Mouse (Mus musculus) left cerebral cortex, adult 8-10 months (tissue): Measurements from ENCODE around the gene Gm3880. TPM values are rescaled to one million over a fixed set of nuclear protein-coding genes. Genes with fewer than 3 reads are reported as not detected.
A peak's percentile ranks its signal among the peaks of the same experiment; 100 is the strongest.
"Not testable (repeated sequence)": the region's sequence is repeated elsewhere in the genome, so short reads cannot be mapped to it uniquely, and the experiment has no call there.

ENCODE experiments used
- DNase-seq, 2 experiments: peaks; one replicate each; pipeline ENCODE4 v3.0.0; 2022; ENCODE audit warnings: low spot score in 2 of 2
- total RNA-seq, 4 experiments: library from RNA; stranded (reverse); gene quantifications; 2 replicates each; pipeline ENCODE4 v1.2.4; 2022

Gene Gm3880
- total RNA-seq: not detected

GRCm38 (mm10) chrX:102686872-102687271 lies at the start of gene Gm3880:
Gene Gm3880 (minus strand): TSS chrX:102686972.
- not testable (repeated sequence) for DNase-seq

GRCm38 (mm10) chrX:102724226-102724625 lies 37.5 kb upstream of the Gm3880 start:
- not testable (repeated sequence) for DNase-seq

- DNase-seq: not testable (repeated sequence)
Measured at GRCm38 (mm10) chrX:102707535-102707934, 20.8 kb upstream of the Gm3880 start, which contains the start of the genes Gm9112 and Dmrtc1b. Gene Gm9112 (minus strand): TSS chrX:102707635. Gene Dmrtc1b (plus strand): TSS chrX:102707865.

DNA sequence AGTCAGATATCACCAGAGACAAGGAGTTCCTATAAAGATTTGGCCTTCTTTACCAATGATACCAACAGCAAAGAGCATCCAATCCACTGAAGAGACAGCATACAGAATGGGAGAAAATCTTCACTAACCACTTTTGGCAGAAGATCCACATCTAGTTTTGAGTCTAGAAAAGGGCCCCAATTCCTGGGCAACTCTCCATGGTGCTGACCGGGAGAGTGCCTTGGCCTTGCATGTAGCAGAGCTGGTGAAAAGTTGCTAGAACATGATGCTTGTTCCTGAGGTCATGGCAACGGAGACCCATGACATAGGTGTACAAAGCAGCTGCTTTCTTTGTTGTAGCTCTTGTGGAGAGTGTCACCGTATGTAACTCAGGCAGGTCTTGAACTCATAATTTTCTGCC lies 13.9 kb upstream of the Gm3880 start:
- DNase-seq: not testable (repeated sequence)

- DNase-seq: peak in 1 of 2 experiments; percentile 2
Measured at GRCm38 (mm10) chrX:102689252-102689651, 2.5 kb upstream of the Gm3880 start.

GRCm38 (mm10) chrX:102684706-102685105 lies 2.1 kb downstream of the Gm3880 start:
- DNase-seq: not testable (repeated sequence)

DNA sequence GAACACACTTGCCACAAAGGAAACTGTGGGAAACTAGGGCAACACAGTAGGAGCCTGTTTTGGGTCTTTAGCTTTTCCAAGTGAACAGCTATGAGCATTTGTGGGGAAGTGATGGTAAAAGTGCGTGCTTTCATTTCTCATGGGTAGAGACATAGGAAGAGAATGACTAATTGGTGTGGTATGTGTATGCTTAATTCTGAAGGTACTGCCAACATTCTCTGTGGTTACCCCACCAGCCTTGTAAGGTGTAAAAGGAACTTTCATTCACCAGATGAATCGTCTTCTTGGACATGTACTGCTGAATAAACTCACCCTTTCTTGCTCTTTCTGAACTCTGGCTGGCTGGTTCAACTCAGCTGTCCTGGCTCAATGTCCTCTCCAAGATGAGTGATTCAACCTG lies 20.1 kb downstream of the Gm3880 start:
- DNase-seq: no peak

DNA sequence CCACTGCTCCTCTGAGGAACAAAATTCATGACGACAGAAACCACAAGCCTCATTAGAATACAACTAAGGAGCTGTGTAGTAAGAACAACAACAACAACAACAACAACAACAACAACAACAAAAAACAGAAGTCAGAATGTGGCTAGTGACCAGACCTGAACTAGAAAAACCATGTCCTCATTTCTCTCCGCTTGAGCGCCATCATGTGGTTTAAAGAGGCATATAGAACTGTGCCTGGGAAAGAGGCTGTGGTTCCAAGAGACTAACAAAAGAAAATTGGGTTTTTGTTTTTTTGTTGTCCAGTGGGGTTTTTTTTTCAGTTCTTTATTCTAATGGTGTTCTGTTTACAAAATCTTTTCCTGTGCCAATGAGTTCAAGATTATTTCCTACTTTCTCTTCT lies 26.1 kb downstream of the Gm3880 start:
- no peak for DNase-seq

DNA sequence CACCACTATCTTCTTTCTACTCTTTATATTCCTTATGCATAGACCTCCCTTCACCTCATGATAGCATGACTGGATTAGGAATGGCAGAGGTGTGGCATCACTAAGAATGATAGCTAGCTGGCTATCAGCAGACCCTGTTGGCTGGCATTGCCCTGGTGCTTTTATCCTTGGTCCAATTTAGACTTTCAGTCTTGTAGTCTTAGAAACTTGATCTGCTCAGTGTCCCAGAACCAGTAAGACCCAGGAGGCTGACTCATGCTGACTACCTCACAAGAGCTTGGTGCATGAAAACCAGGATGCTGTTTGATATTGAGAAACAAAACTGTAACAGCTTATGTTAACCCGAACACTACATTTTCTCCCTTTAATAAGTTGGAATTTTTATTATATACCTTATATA lies 41.1 kb downstream of the Gm3880 start:
- DNase-seq: no peak

- DNase-seq: no peak
Measured at GRCm38 (mm10) chrX:102645146-102645545, 41.6 kb downstream of the Gm3880 start.

DNA sequence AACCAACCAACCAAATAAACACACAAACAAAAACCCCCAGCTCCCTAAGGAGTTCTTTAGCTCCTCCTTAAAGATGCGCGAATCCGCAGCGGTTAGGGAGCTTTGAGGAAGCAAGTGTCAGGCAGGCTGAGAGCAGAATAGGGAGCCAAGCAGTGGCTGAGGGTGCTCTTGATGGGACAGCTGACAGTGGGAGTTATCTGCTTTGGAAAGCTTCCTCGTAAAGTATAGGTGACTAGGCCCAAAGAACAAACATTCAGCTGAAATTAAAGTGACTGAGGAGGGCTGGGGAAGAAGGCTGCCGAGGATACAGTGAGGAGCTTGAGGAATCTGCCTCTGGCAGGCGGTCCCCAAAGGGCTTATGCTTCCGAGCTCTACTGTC lies 42.2 kb downstream of the Gm3880 start:
- DNase-seq: no peak

- DNase-seq: peak; percentile 35 to 48
Measured at GRCm38 (mm10) chrX:102643823-102644572, 42.8 kb downstream of the Gm3880 start, which contains the start of gene Phka1. Gene Phka1 (minus strand): TSS chrX:102644246.

Other genes starting within 250 kb of the Gm3880 start
- gene Hdac8, start 181.6 kb downstream of the Gm3880 start, total RNA-seq: 10 to 100 TPM; 14.0 to 17.1 (median 15.5) TPM
- 10 to 100 TPM; 16.6 to 21.2 (median 17.7) TPM for gene Phka1, start 42.7 kb downstream of the Gm3880 start, total RNA-seq
- gene Gm9112, start 20.7 kb upstream of the Gm3880 start, total RNA-seq: not detected
- not detected for gene Dmrtc1b, start 20.9 kb upstream of the Gm3880 start, total RNA-seq
- gene Dmrtc1c1, start 116.0 kb upstream of the Gm3880 start, total RNA-seq: not detected
- gene Dmrtc1c2, start 167.6 kb upstream of the Gm3880 start, total RNA-seq: not detected
- gene 1700031F05Rik, start 181.0 kb upstream of the Gm3880 start, total RNA-seq: not detected
- 10 to 100 TPM in 1 of 4 experiments, 1 to 10 TPM in 3; 7.8 to 10.1 (median 9.0) TPM for gene Dmrtc1a, start 221.7 kb upstream of the Gm3880 start, total RNA-seq
- not detected for gene 1700011M02Rik, start 221.9 kb upstream of the Gm3880 start, total RNA-seq
- gene 1700018G05Rik, start 241.4 kb upstream of the Gm3880 start, total RNA-seq: not detected